Mouse (Mus musculus): ENCODE data around the gene Grid1. TPM values are rescaled to one million over a fixed set of nuclear protein-coding genes. Genes with fewer than 3 reads are reported as not detected.

The Grid1 gene
- polyA plus RNA-seq, 1 experiment from 2014 or later, result 0.26 TPM

DNA sequence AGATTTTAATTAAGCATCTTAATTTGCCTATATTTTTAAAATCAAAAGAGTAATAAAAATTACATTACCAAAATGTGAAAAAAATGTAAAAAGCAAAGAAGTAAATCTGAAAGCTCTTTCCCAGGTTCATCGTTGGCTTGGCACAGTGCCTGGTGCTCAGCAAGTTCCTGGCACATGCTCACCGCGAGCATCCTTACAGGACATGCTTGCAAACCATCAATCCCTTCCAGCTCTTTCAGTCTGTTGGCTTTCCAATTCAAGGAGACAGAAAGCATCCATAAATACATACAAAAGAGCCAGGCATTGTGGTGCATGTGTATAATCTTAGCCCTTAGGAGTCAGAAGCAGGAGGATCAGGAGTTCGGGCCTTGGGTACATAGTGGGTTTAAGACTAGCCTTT lies 430.5 kb downstream of the Grid1 start:
- Histone ChIP-seq H3K36me3 (ENCODE audit: control insufficient read depth, insufficient read depth) (no peaks in the 10 kb centered on the region), H3K9me3 (replicated peaks; ENCODE audit: control insufficient read depth, low read length) (no peaks in the 10 kb centered on the region), H3K9ac (ENCODE audit: low read length) (no peak overlapping the region), H3K27me3 (ENCODE audit: control insufficient read depth, insufficient read depth, low read length) (no peaks in the 10 kb centered on the region), H3K4me1 (ENCODE audit: control insufficient read depth, insufficient read depth, low read length) (no peaks in the 10 kb centered on the region), H3K4me2 (ENCODE audit: low read depth, low read length) (no peak overlapping the region), H3K4me3 (ENCODE audit: low read length) (no peak overlapping the region), H3K27ac (ENCODE audit: low read length) (no peak overlapping the region)
- WGBS, result 82% methylated on average over 4 of the region's 4 CpGs
- ATAC-seq (replicated peaks; ENCODE audit: extremely low read depth, insufficient read depth, low FRiP score), result no peak

DNA sequence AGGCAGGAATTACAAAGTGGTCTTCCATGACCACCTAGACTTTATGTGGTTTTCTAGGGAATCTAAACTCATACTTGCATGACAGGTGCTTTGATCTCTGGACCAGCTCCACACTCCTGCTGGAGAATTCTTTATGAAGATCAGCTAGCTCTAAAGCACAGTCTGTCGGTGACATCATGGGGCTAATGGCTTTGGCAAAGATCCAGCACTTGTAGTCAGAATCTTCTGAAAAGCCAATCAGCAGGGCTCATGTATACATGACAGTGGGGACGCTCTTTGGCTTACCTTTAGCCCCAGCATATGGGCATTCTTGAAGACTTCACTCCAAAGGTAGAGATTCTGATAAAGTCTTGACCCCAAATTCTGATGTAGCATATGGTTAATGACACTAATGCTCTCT lies 434.6 kb downstream of the Grid1 start:
- 49% methylated on average over 2 of the region's 2 CpGs for WGBS

DNA sequence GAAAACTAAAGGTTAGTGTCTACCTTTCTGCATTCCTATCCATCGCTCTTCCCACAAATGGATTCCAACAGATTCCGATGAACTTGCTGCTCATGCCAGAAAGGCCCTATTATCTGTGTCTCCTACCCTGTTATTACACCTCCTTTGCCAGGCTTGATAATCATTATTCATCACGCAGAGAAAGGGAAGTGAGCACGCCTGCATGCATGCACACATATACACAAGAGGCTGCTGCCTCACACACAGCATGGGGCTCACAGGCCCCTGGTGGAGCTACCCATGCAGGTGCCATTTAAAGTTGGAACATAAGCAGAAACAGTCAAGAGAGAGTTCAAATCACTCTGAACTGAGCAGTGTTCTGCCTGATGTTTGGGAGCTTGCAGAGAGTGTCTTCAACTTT lies 450.4 kb downstream of the Grid1 start:
- no peaks in the 10 kb centered on the region for H3K9me3 ChIP-seq (replicated peaks; ENCODE audit: control insufficient read depth, low read length)
- no peaks in the 10 kb centered on the region for H3K36me3 ChIP-seq (ENCODE audit: control insufficient read depth, insufficient read depth)
- WGBS, result 81% methylated on average over 4 of the region's 4 CpGs
- no peak for ATAC-seq (replicated peaks; ENCODE audit: extremely low read depth, insufficient read depth, low FRiP score)
- H3K27ac ChIP-seq (ENCODE audit: low read length), result no peak overlapping the region
- H3K4me3 ChIP-seq (ENCODE audit: low read length), result no peak overlapping the region
- H3K4me2 ChIP-seq (ENCODE audit: low read depth, low read length), result no peak overlapping the region
- no peaks in the 10 kb centered on the region for H3K27me3 ChIP-seq (ENCODE audit: control insufficient read depth, insufficient read depth, low read length)
- no peaks in the 10 kb centered on the region for H3K4me1 ChIP-seq (ENCODE audit: control insufficient read depth, insufficient read depth, low read length)
- H3K9ac ChIP-seq (ENCODE audit: low read length), result no peak overlapping the region

More for the DNA sequence above, 434.6 kb downstream of the Grid1 start:
- Histone ChIP-seq H3K36me3 (ENCODE audit: control insufficient read depth, insufficient read depth) (no peaks in the 10 kb centered on the region), H3K9me3 (replicated peaks; ENCODE audit: control insufficient read depth, low read length) (no peaks in the 10 kb centered on the region), H3K27me3 (ENCODE audit: control insufficient read depth, insufficient read depth, low read length) (no peaks in the 10 kb centered on the region), H3K4me1 (ENCODE audit: control insufficient read depth, insufficient read depth, low read length) (no peaks in the 10 kb centered on the region), H3K4me2 (ENCODE audit: low read depth, low read length) (no peak overlapping the region), H3K27ac (ENCODE audit: low read length) (no peak overlapping the region), H3K9ac (ENCODE audit: low read length) (no peak overlapping the region), H3K4me3 (ENCODE audit: low read length) (no peak overlapping the region)
- ATAC-seq (replicated peaks; ENCODE audit: extremely low read depth, insufficient read depth, low FRiP score), result no peak

DNA sequence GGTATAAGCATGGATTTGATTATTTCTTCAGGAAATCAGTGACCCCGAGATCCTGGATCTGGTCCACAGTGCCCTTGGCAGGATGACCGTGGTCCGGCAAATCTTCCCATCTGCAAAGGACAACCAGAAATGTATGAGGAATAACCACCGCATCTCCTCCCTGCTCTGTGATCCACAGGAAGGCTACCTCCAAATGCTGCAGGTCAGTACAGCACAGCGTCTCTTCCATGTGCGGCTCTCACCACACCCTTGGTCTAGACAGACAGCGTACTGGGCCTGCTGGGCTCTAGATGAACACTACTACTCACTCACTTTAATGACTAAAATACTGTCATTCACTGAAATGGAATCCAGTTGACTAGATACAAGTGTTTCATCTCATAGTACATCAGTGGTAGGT lies 489.3 kb downstream of the Grid1 start:
- Histone ChIP-seq H3K9me3 (replicated peaks; ENCODE audit: control insufficient read depth, low read length) (no peaks in the 10 kb centered on the region), H3K4me3 (ENCODE audit: low read length) (no peak overlapping the region), H3K27me3 (ENCODE audit: control insufficient read depth, insufficient read depth, low read length) (no peaks in the 10 kb centered on the region), H3K9ac (ENCODE audit: low read length) (no peak overlapping the region), H3K36me3 (ENCODE audit: control insufficient read depth, insufficient read depth) (no peaks in the 10 kb centered on the region), H3K4me1 (ENCODE audit: control insufficient read depth, insufficient read depth, low read length) (no peaks in the 10 kb centered on the region), H3K4me2 (ENCODE audit: low read depth, low read length) (no peak overlapping the region), H3K27ac (ENCODE audit: low read length) (no peak overlapping the region)
- ATAC-seq (replicated peaks; ENCODE audit: extremely low read depth, insufficient read depth, low FRiP score), result no peak
- WGBS, result 88% methylated on average over 7 of the region's 7 CpGs

DNA sequence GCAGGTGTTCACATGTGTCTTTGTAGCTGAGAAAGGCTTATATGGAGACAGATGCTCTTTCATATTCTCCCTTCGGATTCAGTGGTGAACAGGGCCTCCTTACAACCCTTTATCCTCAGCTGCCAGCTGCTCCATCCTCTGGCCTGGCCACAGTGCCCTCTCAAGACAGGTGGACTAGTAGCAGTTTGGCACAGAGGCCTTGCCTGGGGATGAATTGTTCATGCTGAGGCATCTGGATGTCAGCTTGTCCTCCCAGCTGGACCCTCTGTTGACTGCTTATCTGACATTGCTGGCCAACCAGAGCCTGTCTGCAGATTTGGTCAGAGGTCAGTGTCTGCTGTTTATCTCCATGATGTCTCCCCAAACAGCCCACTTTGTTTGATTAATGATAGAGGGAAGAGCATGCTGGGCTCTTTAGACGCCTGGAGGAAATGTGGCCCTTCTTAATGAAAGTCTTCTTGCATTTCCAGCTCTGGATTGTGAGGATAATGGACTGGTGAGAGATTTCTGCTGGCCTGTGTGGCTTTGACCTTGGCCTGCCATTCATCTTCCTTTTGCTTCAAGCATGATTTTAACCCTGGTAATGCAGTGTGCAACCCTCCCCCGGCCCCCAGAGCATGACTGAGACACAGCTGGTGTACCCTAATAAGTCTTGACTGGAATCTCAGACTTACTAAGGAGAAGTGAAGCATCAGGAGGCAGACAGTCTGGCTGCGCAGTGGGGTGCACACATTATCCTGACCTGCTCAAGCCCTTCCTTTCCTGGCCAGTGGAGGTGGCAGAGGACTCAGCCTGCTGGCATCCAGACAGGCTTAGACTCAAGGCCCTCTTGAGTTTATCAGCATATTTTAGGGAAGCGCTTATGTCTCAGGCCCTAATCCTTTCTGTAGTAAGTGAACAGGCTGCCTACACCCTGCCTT lies 493.7 kb downstream of the Grid1 start:
- Histone ChIP-seq H3K4me3 (ENCODE audit: low read length) (no peak overlapping the region), H3K4me2 (ENCODE audit: low read depth, low read length) (no peak overlapping the region), H3K9me3 (replicated peaks; ENCODE audit: control insufficient read depth, low read length) (no peaks in the 10 kb centered on the region), H3K9ac (ENCODE audit: low read length) (no peak overlapping the region), H3K36me3 (ENCODE audit: control insufficient read depth, insufficient read depth) (no peaks in the 10 kb centered on the region), H3K27ac (ENCODE audit: low read length) (no peak overlapping the region), H3K4me1 (ENCODE audit: control insufficient read depth, insufficient read depth, low read length) (no peaks in the 10 kb centered on the region), H3K27me3 (ENCODE audit: control insufficient read depth, insufficient read depth, low read length) (no peaks in the 10 kb centered on the region)
- WGBS, result 39% methylated on average over 5 of the region's 5 CpGs
- ATAC-seq (replicated peaks; ENCODE audit: extremely low read depth, insufficient read depth, low FRiP score), result no peak

DNA sequence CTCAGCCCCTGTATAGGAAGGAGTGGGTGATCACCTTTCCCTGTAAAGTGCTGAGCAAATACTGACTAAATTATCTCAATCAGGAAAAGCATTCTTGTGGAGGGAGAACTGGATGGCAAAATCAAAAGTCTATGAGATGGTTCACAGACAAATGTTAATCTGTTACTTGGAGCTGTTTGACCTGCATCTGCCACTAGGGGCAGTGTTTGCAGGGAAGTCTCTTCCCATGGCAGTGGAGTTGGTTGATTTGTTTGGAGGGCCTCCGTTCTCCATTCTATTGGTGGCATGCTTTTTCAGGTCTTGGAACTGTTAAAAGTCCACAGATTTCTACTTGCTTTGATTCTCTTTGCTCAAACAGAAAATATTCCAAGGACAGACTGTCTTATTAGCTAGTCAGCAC lies 506.4 kb downstream of the Grid1 start:
- Histone ChIP-seq H3K36me3 (ENCODE audit: control insufficient read depth, insufficient read depth) (no peaks in the 10 kb centered on the region), H3K4me1 (ENCODE audit: control insufficient read depth, insufficient read depth, low read length) (no peaks in the 10 kb centered on the region), H3K27me3 (ENCODE audit: control insufficient read depth, insufficient read depth, low read length) (no peaks in the 10 kb centered on the region), H3K9ac (ENCODE audit: low read length) (no peak overlapping the region), H3K27ac (ENCODE audit: low read length) (no peak overlapping the region), H3K4me2 (ENCODE audit: low read depth, low read length) (no peak overlapping the region), H3K4me3 (ENCODE audit: low read length) (no peak overlapping the region), H3K9me3 (replicated peaks; ENCODE audit: control insufficient read depth, low read length) (no peaks in the 10 kb centered on the region)
- 88% methylated on average over 1 of the region's 1 CpGs for WGBS
- no peak for ATAC-seq (replicated peaks; ENCODE audit: extremely low read depth, insufficient read depth, low FRiP score)

DNA sequence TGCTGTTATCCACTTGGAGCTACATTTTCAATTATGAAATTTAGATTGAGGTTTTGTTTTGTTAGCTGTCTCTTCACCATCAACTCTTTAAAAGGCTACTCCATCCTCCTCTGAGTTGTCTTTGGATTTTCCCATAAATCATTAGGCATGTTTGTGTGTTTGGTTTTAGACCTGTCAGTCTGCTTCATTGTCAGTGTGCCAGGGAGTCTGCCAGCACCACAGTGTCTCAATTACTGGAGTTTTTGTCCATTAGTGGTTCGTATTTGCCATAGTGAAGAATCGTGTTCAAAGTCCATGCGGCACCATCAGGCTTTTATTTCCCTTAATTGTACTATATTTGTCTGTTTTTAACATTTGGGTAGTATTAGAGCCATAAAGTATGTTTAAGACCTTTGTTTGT lies 516.7 kb downstream of the Grid1 start:
- Histone ChIP-seq H3K9ac (ENCODE audit: low read length) (no peak overlapping the region), H3K27ac (ENCODE audit: low read length) (no peak overlapping the region), H3K4me3 (ENCODE audit: low read length) (no peak overlapping the region), H3K4me1 (ENCODE audit: control insufficient read depth, insufficient read depth, low read length) (no peaks in the 10 kb centered on the region), H3K36me3 (ENCODE audit: control insufficient read depth, insufficient read depth) (no peaks in the 10 kb centered on the region), H3K4me2 (ENCODE audit: low read depth, low read length) (no peak overlapping the region), H3K9me3 (replicated peaks; ENCODE audit: control insufficient read depth, low read length) (no peaks in the 10 kb centered on the region), H3K27me3 (ENCODE audit: control insufficient read depth, insufficient read depth, low read length) (no peaks in the 10 kb centered on the region)
- no peak for ATAC-seq (replicated peaks; ENCODE audit: extremely low read depth, insufficient read depth, low FRiP score)
- 85% methylated on average over 3 of the region's 3 CpGs for WGBS

DNA sequence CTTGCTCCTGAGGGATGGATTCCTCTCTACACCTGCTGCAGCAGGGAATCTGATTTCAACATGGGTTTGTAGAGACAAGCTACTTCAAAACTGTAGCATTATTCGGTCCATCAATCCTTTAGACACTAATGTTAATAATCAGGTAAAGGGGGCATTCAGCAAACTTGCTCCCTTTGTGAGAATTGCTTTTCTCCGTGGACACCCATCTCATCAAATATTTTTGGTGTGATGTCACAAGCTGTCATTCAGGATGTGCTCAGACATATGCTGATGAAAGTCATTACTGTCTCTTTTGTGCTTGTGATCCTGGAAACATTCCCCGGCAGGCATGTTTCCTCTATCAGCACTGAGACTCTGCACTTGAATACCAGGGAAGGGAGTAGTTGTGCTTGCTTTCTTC lies 536.1 kb downstream of the Grid1 start:
- Histone ChIP-seq H3K27ac (ENCODE audit: low read length) (no peak overlapping the region), H3K4me1 (ENCODE audit: control insufficient read depth, insufficient read depth, low read length) (no peaks in the 10 kb centered on the region), H3K36me3 (ENCODE audit: control insufficient read depth, insufficient read depth) (no peaks in the 10 kb centered on the region), H3K9ac (ENCODE audit: low read length) (no peak overlapping the region), H3K4me3 (ENCODE audit: low read length) (no peak overlapping the region), H3K9me3 (replicated peaks; ENCODE audit: control insufficient read depth, low read length) (no peaks in the 10 kb centered on the region), H3K27me3 (ENCODE audit: control insufficient read depth, insufficient read depth, low read length) (no peaks in the 10 kb centered on the region), H3K4me2 (ENCODE audit: low read depth, low read length) (no peak overlapping the region)
- WGBS, result 60% methylated on average over 3 of the region's 3 CpGs
- ATAC-seq (replicated peaks; ENCODE audit: extremely low read depth, insufficient read depth, low FRiP score), result no peak

DNA sequence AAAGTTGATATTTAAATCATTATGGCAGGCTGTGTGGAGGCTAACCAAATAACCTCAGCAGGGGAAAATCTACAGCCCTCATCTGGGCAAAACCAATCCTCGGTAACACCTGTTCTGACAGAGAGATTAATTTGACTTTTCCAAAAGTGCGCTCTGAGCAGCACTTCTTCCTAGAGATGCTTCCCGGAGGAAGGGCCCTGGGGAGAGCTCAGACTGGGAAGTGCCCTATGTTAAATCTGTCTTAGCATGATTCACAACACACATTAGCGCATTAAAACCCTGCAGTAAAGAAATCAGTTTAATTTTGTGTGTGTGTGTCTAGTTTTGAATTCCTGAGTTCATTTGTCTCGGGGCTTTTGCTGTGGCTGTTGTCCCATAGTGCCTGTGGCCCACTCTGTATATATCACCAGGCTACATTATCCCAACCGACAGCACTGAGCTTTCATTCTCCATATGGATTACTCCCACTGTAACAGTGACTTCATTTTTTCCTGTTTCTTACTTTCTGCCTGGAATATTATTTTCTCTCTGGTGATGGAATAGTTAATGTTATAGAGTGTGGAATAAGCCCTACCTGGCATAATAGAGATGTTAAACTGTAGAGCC lies 536.7 kb downstream of the Grid1 start:
- no peak overlapping the region for H3K4me2 ChIP-seq (ENCODE audit: low read depth, low read length)
- H3K9me3 ChIP-seq (replicated peaks; ENCODE audit: control insufficient read depth, low read length), result no peaks in the 10 kb centered on the region
- H3K27ac ChIP-seq (ENCODE audit: low read length), result no peak overlapping the region
- H3K9ac ChIP-seq (ENCODE audit: low read length), result no peak overlapping the region
- no peaks in the 10 kb centered on the region for H3K36me3 ChIP-seq (ENCODE audit: control insufficient read depth, insufficient read depth)
- no peaks in the 10 kb centered on the region for H3K27me3 ChIP-seq (ENCODE audit: control insufficient read depth, insufficient read depth, low read length)
- ATAC-seq (replicated peaks; ENCODE audit: extremely low read depth, insufficient read depth, low FRiP score), result no peak
- no peak overlapping the region for H3K4me3 ChIP-seq (ENCODE audit: low read length)
- no peaks in the 10 kb centered on the region for H3K4me1 ChIP-seq (ENCODE audit: control insufficient read depth, insufficient read depth, low read length)
- WGBS, result 75% methylated on average over 6 of the region's 6 CpGs
